Mouse (Mus musculus) fibroblast of lung, adult 2 months (primary cell): ENCODE measurements around the gene 1700029F12Rik.

Experiments used
- DNase-seq: peaks from one replicate; pipeline ENCODE4 v3.0.0-alpha.2; 2011; ENCODE audit warnings: low read depth

The 1700029F12Rik gene

DNA sequence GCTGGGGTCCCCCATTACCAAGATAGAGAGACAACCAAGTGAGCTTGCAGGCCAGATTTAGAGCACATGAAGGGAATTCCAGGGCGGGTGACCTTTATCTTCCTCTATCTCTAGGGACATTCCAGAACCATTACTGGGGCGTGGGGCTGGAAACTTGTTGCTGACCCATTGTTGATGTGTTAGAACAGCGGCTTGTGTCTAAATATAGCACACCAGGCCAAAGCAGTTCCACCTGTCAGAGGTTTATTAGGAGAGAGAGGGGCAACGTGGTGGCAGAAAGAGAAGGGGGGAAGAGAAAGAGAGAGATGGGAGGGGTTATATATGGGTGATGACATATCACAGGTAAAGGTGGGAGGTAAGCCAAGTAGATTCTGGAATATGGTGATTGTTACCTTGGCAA lies 12.3 kb downstream of the 1700029F12Rik start:
- DNase-seq, result no peak

DNA sequence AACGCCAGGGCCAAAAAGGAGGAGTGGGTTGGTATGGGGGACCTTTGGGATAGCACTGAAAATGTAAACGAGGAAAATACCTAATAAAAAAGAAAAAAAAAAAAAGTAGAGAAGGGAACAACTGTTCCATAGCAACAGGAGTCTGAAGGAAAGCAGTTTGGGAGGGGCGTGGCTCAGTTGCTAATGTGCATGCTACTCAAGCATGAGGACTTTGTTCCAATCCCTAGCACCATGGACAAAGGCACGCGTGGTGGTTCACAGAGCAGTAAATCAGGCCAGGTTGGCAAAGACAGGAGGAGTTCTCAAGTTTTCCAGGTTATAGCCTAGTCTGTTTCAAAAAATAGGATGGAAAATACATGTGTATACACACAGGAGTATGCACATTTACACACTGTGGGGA lies 14.0 kb downstream of the 1700029F12Rik start:
- no peak for DNase-seq

DNA sequence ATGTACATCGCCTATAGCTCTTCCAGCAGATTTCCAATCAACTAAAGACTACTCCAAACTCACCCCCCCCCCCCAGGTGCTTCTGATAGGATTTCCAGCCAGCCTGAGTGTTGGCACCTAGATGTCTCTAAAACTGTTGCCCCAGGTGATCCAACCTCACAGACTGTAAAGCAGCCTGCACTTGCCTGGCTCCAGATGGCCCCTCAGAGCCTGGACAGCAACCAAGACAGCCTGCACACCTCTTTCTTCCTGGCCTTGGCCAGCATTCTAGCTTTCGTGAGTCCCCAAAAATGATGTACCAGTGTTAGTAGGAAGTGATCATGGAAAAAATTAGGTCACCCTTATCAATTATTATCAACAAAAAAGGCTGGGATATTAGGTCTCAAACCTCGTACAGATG lies 16.5 kb downstream of the 1700029F12Rik start:
- no peak for DNase-seq

DNA sequence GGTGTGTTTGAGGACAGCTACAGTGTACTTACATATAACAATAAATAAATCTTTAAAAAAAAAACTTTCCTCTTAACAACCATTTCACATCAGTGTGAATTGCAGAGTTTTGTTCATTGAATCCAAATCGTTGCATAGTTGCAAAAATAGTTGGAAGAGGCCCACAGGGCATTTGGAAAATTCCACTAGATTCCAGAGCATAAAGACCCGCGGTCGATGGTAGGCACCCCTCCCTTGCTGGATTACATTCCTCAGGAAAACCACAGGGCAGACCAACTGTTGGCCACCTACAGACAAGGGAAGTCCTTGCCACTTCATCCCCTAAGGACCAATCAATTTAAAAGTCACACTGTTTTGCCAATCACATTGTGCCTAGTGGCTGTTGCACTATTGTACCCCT lies 19.8 kb downstream of the 1700029F12Rik start:
- no peak for DNase-seq

DNA sequence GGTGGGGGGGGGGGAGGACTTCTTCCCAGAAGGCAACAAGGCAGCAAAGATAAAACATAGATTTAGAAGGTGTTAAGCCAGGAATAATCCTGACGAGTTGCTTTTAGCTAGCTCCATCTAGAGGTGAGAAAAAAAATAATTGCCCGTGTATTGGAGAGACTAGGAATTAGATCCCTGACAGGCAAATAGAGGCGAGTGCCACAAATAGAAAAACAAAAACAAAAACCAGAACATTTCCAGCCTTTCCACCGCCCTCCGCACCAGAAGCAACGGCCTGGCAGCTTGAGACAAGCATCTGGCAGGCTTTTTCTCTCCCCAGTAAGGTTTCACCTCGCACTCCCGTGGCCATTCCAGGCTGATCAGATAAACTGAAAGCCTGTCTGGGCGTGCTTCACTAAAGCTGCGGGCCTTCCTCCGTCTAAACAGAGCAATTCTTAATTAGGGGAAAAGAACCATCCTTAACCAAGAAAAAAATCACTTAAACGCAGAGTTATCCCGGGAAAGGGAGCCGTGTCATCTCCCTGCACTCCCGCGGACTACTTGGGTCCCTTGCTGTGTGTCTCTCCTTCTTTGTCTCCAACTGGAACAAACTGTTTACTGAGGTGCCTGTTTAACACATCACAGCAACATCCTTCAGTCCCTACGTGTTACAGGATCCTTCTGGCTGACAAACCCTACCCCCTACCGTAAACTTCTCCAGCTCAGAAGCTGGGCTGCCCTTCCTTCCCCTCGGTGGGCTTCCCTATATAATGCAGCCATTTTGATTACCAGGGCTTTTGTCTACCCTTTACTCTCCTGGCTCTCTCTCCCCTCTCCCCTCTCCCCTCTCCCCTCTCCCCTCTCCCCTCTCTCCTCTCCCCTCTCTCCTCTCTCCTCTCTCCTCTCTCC lies 25.7 kb downstream of the 1700029F12Rik start:
- no peak for DNase-seq

DNA sequence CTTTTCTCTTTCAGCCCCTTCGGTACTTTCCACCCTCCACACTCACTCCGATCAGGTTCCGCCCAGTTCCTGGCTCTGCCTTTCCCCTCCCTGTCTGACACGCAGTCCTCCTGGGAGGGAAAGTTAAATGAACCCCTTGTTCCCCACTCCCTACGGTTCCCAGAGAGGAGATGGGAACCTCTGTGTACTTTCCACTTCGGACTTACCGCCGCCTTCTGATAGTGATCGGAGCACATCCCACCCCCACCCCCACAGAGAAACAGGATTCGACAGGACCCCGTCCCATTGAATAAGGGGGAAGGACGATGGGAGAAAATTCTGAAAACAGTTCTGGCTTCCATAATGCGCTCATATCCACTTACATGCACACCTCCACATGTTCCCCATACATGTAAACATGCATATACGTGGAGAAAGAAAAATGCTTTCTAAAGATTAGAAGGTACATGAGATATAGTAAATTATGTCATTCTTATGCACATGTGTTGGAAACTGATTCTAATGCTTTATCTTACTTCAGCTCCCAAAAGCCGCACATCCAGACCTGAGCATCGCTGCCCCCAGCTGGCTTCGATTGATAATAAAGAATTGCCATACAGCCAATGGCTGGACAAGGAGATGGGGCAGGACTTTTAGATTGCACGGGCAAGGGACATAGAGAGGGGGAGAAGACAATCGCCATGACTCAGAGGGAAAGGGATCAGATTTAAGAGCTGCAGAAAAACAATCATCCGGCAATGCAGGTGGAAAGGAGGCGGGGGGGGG lies 26.5 kb downstream of the 1700029F12Rik start:
- no peak for DNase-seq

DNA sequence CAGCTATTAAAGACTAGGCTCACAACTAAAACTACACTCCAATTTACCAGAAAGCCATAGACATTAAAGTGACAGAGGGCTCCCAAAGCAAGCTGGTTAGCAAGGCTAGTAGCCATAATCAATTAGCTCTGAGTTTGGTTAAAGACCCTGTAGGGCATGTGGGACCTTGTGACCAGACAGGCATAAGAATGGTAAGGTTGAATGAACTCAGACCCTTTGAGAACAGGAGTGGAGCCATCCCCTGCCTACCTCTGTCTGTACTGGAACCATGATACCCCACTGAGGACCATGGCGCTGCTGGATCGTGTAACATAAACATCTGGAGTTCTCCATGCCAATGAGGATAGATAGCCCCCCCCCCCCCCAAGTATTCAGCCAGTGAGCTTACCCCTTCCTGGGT lies 27.4 kb downstream of the 1700029F12Rik start:
- DNase-seq, result no peak

DNA sequence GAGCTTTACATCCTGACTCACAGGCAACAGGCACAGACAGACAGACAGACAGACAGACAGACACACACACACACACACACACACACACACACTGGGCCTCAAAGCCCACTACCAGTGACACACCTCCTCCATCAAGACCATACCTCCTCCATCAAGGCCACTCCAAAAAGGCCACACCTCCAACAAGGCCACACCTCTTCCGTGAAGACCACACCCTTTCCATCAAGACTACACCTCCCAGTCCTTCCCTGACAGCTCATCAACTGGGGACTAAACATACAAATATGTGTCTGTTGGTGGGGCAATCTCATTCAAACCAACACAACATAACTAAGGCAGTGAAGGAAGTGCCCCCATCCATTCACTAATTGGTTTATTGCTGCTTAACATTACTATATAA lies 37.1 kb downstream of the 1700029F12Rik start:
- DNase-seq, result no peak

DNA sequence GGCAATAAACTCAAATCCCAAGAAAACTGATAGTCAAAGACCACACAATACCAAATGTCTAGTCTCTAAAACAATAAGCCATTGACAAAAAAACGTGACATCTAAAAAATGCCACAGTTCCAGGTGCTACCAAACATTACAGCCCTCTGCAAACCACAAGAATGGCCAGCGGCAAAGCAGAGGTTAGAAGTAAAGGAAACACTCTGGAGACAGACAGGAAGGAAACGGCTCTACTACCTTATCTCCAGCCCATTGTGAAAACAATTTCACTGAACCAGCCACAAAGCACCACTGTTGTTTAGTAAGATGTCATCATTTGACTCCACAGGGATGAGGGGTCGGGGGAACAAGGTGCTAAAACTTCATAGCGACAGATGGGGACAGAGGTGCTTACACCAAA lies 38.9 kb downstream of the 1700029F12Rik start:
- no peak for DNase-seq

DNA sequence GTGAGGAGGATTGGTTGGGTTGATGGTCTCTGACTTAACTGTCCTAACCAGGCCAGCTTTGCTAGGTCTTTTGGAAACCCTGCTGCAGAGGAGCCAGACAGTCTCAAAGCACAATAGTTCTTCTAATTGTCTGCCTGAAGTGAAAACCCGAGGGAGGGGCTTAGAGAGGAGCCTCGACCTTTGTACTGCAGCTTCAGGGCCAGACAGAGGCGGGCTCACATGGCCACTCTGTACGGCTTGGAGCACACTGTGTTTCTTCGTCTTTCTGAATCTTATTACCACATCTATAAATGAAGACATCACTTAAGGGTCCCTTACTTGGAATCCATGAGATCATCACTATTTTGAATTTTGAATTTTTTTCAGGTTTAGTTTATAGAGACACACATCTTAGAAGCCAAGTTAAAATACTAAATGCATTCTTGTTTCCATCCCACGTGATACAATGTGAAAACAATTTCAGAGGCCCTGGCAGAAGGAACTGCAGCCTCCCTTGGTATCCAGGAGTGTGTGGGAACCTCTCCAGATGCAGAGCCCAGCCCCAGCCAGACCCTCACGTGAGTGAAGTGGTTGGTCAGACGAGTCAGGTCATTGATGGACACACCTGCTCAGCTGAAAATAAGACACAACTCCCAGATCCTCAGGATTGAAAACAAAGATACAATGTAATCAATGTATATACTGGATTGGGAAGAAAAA lies 40.7 kb downstream of the 1700029F12Rik start:
- DNase-seq, result no peak

DNA sequence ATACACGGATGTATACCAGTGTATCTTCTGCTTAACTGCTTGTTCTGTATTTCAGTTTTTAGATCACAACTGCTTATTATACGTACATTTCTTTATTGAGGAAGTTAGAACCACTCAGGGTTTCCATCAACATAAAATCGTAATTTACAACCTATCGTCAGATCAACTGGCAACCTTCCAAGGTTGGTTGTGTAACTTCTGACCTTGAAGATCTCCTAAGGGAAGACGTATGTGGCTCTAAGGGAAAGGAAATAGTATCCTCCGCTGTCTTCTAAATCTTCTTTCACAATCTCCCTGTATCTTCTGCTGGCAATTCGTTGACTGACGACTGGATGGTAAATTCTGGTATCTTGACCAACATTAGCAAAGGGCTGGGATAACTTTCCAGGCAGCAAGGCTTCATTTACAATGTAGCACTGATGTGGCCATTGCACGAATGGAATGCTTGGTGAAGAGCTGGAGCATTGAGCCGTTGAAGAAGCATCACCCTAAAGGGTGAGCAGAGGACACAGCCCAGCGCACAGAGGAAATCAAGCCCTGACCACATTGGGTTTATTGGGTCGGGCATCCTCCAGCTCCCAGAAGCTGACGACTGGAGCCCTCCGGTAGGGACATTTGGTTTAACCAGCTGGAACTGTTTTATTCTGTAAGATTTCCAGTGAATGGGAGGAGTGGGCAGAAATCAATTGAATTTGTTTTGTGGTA lies 43.4 kb downstream of the 1700029F12Rik start:
- DNase-seq, result no peak

DNA sequence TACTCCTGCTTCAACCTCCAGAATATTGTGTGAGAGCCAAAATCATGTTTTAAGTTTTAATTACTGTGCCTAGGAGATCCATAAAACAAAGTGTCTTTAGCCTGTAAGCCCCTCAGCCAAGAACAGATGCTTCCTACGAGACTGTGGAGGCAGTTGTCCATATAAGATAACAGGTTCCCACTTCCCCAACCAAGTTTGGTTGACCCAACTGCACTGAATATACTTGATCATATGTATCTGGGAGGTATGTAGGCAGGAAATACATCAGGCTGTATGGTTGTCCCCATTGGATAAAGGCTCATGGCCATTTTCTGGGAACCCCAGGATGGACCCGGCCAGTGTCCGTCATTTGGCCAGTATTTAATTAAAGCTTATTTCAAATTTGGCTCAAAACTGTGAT lies 44.1 kb downstream of the 1700029F12Rik start:
- no peak for DNase-seq

DNA sequence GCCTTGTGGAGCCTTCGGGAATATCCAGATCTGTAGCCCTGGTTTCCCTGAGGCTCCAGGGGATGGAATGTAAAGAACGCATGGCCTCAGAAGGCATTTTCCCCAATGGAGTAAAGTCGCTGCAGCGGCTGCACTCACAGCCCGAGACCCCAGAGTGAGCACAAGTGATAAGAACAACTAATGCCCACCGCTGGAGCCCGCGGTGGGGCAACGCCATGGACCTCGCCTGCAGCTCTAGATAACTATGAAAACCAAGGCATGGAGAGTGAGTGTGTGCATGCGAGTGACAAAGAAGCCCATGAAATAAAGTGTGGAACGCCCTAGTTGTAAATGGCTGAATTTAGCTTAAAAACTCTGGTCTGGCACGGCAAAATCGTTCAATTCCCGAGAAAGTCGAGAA lies 45.0 kb downstream of the 1700029F12Rik start:
- no peak for DNase-seq

DNA sequence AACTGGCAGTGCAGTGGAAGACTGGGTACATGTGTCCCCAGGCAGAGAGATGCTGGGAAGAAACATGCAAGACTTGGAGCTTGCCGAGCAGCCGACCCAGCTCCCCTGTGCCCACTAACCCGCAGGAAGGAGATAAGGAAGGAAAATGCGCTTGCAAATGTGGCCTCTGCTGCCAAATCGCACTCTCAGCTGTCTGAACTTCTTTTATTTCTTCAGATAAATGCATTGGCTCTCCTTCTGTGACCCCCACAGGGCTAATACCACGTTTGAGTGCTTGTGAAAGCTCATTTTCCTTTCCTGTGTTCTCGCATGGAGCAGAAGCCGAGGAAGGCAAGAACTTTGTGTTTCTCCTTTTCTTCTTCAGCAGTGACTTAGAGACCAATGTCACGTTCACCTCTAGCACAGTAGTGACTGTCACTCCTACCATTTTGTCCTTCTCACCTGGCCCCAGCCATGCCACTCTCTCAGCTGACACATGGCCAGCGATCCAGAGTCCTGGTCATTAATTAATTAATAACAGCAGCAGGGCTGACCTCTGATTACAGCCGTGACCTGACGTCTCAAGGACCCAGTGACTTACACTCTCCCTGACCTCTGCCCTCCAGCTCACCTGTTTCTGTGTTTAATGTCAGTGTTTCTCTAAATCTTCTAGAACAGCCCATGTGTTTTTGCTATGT lies 48.4 kb downstream of the 1700029F12Rik start:
- DNase-seq, result no peak

DNA sequence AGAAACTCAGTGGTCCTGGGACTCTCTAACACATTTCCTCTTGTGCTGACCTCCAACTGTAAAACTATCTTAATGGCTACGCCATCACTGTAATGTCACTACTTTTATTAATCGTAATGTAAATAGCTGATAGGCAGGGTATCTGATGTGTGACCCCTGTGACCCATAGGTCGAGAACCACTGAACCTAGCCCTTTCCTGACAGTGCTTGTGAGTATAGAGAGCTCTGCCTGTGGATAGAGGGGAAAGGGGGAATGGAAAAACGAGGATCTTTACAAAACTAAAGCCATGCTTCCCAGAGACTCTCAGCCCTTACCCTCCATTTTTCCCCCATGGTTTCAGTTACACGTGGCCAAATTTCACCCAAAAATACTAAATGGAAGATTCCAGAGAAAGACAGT lies 49.5 kb downstream of the 1700029F12Rik start:
- DNase-seq, result no peak

DNA sequence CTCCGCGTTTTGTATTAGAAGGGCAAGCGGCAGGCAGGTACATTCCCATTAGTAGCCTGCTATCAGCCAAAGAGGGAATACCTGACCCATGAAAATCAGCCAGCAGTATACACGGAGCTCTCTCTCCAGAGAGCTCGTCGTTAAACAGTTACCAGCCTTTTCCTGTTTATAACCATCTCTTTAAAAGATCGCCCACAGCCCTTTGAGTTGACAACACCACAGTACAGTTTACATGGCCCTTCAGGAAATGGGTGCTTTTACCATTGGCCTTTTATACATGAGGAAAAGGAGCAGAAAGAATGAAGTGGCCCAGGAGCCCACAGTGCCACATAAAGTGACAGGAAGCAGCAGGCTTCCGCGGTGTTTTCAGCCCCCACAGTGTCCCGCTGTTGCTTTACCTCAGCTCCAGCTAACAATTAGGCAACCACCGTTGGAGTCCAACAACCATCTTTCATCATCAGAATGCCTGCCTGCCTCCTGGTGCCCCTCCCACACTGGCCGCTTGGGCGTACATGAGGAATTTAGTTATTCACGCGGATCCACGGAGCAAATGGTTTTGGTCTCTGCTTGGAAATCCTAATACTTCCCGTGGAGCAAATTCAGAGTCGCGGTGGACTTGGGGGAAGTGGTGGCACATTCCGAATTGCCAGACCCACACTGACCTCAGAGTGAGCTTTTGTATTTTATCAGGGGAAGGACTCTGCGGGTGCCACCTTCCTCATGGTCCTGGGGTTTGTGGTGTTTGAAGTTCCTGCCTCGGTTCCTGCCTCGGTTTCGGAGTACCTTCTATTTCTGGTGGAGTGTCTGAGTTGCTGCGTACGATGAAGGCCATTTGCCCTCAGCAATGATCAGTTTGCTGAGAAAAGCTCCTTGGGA lies 50.7 kb downstream of the 1700029F12Rik start:
- no peak for DNase-seq

DNA sequence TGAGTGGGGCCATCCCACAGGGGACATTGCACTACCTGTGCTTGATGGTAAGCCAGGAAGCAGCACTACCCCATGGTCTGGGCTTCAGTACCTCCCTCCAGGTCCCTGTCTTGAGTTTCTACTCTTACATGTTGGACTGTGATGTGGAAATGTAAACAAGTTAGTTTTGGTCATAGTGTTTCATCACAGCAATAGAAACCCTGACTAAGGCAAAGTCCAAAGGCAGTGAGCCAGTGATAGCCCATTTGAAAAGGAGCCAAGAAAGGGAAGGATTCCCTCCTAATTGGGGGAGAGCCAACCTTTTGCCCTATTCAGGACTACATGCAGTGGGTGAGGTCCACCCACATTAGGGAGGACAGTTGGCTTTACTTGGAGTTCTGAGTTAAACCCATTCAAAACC lies 53.6 kb downstream of the 1700029F12Rik start:
- DNase-seq, result no peak

DNA sequence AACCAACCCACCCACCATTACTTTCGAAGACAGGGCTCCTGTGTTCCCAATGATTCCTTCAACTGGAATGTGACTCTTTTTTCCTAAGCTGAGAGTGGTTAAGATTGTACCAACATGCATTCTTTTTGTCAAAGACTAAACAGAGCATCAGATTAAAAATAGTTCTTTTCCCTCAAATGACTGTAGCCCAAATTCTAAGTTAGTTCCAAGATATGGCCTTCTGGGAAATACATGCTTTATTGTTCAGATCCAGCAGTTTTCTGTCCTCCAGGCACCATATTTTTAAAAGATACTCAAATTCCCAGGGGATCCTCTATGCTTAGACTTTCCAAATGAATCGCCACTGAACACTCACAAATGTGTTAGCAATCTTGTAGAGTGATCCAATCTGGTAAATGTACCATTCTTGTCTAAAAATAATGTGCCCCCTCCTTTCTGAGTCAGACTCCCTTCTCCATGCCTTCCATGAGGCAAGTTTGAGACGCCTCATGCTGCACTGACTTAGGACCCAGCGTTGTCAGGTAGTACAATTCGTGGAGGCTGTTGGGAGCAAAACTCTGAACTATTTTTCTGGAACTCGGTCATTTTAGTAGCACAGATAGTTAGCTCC lies 57.1 kb downstream of the 1700029F12Rik start:
- peak; percentile 63 for DNase-seq

DNA sequence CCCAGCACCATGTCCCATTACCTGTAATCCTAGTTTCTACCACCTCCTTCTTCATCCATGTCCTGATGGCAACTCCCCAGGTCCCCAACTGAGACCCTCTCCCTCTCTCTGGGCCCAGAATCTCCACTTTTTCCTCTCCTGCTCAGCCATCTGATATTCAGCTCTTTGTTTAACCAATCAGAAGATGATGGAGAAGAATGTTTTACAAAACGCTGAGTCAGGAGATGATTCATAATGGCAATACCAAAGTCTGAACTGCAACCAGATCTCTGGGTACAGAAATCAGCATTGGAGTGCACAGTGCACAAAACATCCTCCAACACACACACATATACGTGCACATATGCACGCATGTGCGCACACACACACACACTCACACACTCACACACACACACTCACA lies 60.8 kb downstream of the 1700029F12Rik start:
- DNase-seq, result no peak
